Mouse (Mus musculus) embryonic stem cell, embryonic (primary cell): ENCODE results near the gene Prickle3.

Experiments
- CTCF ChIA-PET, 4 experiments: fragments of 300-600 bp in 2 of 4; fragments of 350-600 bp in 2 of 4; sonication (Branson Sonifier 250); formaldehyde crosslinking; loops; one replicate each; lab custom pipeline; 2022; ENCODE audit warnings: inconsistent platforms in 2 of 4; lab: Charles Lee
- POLR2A ChIA-PET, 4 experiments: fragments of 300-600 bp in 2 of 4; fragments of 350-600 bp in 2 of 4; sonication (Branson Sonifier 250); formaldehyde crosslinking; loops; one replicate each; lab custom pipeline; 2022; ENCODE audit warnings: antibody characterized with exemption in 4 of 4, inconsistent platforms in 1 of 4; lab: Charles Lee

Gene Prickle3

DNA sequence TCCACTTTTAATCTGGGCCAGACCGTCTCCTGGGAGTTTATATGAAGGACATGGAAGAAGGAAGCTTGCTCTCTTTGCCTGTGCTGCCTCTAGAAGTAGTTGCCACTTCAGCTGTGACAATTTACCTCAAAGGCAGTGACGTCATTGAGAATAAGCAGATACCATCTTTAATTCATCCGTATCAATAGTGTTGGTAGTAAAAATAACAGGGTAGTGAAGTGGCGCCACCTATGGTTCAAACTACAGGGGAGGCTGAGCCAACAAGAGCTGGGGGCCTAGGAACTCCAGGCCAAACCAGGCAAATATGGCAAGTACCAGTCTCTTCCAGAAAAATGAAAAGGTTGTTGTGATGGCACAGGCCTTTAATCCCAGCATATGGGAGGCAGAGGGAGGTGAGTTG is 35.8 kb downstream of the Prickle3 start:
- ChIA-PET POLR2A (interaction anchor here in 3 of 4 experiments (0.6 to 1.5 kb wide), 8 partner anchors 10 to 326 kb away, joined by 3 to 6 read pairs (median 4); partner anchors contain the start of genes Otud5 (in 1 of the 3) and Ppp1r3f (in 1 of the 3)), CTCF (interaction anchor here (0.6 to 1.5 kb wide), 23 partner anchors 13 to 320 kb away, joined by 3 to 10 read pairs (median 3); partner anchors contain the start of genes Gm45208 (in 1 of the 4) and Praf2 (in 1 of the 4))

DNA sequence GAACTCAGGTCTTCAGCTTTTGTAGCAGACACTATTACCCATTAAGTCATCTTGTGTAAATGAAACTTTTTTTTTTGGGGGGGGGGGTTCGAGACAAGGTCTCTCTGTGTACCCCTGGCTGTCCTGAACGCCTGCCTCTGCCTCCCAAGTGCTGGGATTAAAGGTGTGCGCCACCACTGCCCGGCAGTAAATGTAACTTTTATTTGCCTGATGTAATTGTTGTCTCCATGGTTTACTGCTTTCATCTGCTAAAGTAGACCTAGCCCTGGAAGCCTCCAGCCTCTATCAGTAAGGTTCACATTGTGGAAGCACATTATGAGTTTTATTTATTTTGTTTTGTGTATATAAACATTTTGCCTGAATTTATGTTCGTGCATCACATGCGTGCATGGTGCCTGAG is 39.5 kb downstream of the Prickle3 start:
- CTCF ChIA-PET: interaction anchor here in 1 of 4 experiments (0.9 to 1.9 kb wide), 3 partner anchors 17 to 51 kb away, joined by 3 to 5 read pairs (median 4); no protein-coding TSS in a partner anchor
- POLR2A ChIA-PET: interaction anchor here (0.6 to 1.9 kb wide), 18 partner anchors 8 to 496 kb away, joined by 3 to 11 read pairs (median 3); partner anchors contain the start of genes Ccdc22 (in 1 of the 4), Foxp3 (in 1 of the 4), Plp2 (in 1 of the 4) and Ppp1r3f (in 1 of the 4)

DNA sequence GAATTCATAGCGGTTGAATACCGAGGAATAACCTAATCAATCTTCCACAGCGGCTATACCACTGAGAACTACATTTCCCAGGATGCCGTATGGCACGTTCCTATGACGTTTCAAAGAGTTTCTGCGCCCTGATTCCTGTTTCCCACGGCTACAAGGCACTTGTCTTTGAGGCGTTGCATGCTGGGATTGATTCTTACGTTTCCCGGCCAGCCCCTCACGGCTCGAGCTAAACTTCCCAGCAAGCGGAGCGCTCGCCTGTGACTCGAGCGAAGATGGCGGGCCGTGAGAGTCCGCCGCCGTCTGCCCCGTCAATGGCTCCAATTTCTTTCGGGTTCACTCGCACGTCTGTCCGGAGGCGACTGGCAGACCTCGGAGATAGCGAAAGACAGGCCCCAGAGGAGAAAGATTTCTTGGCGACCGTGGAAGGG is 39.9 kb downstream of the Prickle3 start, which contains the start of gene Gpkow:
Gene Gpkow, plus strand, starts transcription at position 178 of the 428 bp plus-strand sequence.
- POLR2A ChIA-PET: interaction anchor here (0.6 to 1.9 kb wide), 20 partner anchors 9 to 495 kb away, joined by 3 to 11 read pairs (median 4); partner anchors contain the start of genes Ccdc22 (in 1 of the 4), Foxp3 (in 1 of the 4), Gm45208 (in 1 of the 4) and Plp2 (in 1 of the 4)
- CTCF ChIA-PET: interaction anchor here in 1 of 4 experiments (0.9 to 1.9 kb wide), 3 partner anchors 17 to 51 kb away, joined by 3 to 5 read pairs (median 4); no protein-coding TSS in a partner anchor

DNA sequence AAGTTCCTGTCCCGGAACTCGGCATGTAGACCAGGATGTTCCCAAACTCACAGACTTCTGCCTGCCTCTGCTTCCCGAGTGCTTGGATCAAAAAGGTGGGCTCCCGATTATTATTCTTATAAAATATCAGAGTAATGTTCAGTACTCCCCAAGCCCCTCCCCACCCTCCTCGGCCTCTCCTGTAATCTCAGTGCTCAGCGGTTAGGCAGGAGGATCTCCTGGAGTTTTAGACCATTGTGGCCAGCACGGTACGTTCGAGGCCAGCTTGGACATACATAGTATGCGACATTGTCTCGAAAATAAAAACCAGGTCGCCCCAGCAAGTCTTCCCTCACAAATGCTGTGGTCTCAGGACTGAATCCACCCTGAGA is 56.7 kb downstream of the Prickle3 start:
- ChIA-PET CTCF (interaction anchor here in 1 of 4 experiments (0.5 to 2.2 kb wide), 4 partner anchors 34 to 450 kb away, joined by 3 to 8 read pairs (median 4); no protein-coding TSS in a partner anchor), POLR2A (interaction anchor here in 2 of 4 experiments (0.6 to 5.1 kb wide), 22 partner anchors 11 to 525 kb away, joined by 3 to 60 read pairs (median 4); partner anchors contain the start of genes Praf2 (in 2 of the 2), Ccdc120 (in 1 of the 2), Foxp3 (in 1 of the 2) and Gpkow (in 1 of the 2))

DNA sequence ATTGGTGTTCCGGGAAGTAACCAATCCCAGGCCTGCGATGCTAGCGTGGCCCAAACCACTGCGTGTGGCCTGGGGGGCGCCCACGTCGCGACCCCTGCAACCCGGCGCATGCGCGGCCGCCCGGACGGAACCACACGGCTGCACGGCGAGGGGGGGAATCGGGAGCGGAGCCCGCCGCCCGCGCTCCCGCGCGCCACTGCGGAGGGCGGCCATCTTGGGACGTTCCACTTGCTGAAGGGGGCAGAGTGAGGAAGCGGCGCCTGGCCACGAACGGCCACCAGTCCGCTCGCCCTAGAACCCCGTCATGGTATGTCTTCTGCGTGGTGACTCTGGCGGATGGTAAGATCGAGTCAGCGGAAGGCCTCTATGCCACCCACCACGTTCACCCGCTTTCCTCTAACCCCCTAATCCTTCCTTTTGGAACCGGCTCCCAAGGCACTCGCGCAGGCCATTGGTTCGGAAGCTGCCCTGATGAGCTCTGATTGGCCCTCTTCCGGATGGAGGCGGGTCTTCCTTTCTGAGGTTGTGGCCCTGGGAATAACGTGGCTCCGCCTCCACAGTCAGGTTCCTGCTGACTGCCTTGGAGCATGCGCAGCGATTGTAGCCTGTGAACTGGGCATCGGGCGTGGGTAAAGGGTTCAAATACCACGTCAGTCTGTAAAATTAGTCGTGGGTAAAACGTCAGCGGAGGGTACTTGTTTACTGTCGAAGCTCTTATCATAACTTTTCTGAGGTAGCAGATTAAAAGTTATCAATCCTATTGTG is 57.3 kb downstream of the Prickle3 start, which contains the start of gene Wdr45:
Gene Wdr45, plus strand, starts transcription at position 199 of the 765 bp plus-strand sequence.
- POLR2A ChIA-PET: interaction anchor here in 2 of 4 experiments (0.5 to 5.1 kb wide), 29 partner anchors 10 to 525 kb away, joined by 3 to 60 read pairs (median 3); partner anchors contain the start of genes Praf2 (in 2 of the 2), Ccdc120 (in 1 of the 2), Foxp3 (in 1 of the 2) and Gpkow (in 1 of the 2)
- CTCF ChIA-PET: interaction anchor here in 1 of 4 experiments (0.5 to 2.2 kb wide), 4 partner anchors 35 to 449 kb away, joined by 3 to 8 read pairs (median 4); no protein-coding TSS in a partner anchor

DNA sequence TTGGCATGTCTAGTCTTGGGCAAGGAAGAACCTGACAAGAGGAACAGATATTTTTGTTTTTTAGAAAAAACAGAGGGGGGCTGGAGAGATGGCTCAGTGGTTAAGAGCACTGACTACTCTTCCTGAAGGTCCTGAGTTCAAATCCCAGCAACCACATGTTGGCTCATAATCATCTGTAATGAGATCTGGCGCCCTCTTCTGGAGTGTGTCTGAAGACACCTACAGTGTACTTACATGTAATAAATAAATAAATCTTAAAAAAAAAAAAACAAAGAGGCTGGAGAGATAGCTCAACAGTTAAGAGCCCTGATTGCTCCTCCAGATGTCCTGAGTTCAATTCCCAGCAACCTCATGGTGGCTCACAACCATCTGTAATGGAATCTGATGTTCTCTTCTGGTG is 59.0 kb downstream of the Prickle3 start:
- CTCF ChIA-PET: interaction anchor here in 2 of 4 experiments (0.6 to 0.7 kb wide), 2 partner anchors 95 to 290 kb away, joined by 3 to 4 read pairs; no protein-coding TSS in a partner anchor
- POLR2A ChIA-PET: interaction anchor here in 2 of 4 experiments (1.2 to 5.1 kb wide), 7 partner anchors 10 to 293 kb away, joined by 3 to 60 read pairs (median 12); partner anchors contain the start of gene Praf2 (in 2 of the 2)
